Mouse (Mus musculus) CD4-positive, CD25-positive, alpha-beta regulatory T cell, adult 4 months (primary cell): ENCODE measurements around the gene Tmub2. TPM values are rescaled to one million over a fixed set of nuclear protein-coding genes. Genes with fewer than 3 reads are reported as not detected.
"Not testable (repeated sequence)": the region's sequence is repeated elsewhere in the genome, so short reads cannot be mapped to it uniquely, and the experiment has no call there.

Experiments used
- ATAC-seq: one replicate; pipeline ENCODE4 v1.8.0; 2017
- polyA plus RNA-seq, 2 experiments: library from polyadenylated mRNA; unstranded; fragments of 100-300 nt; shearing (Covaris generic); gene quantifications; one replicate each; pipeline ENCODE4 v1.2.1; 2017

Gene Tmub2
- polyA plus RNA-seq, 2 experiments from 2014 or later, result 64.7 to 80.5 TPM

GRCm38 (mm10) chr11:102280267-102280666 lies 4.5 kb upstream of the Tmub2 start:
- not testable (repeated sequence) for ATAC-seq

- no peak for ATAC-seq
Measured at GRCm38 (mm10) chr11:102283922-102284321, 809 bp upstream of the Tmub2 start.

- ATAC-seq, result peak; percentile 54
Measured at GRCm38 (mm10) chr11:102285095-102285834, 534 bp downstream of the Tmub2 start.

GRCm38 (mm10) chr11:102287485-102287884 lies 2.8 kb downstream of the Tmub2 start:
- no peak for ATAC-seq

GRCm38 (mm10) chr11:102288027-102288804 lies 3.5 kb downstream of the Tmub2 start:
- no peak for ATAC-seq

- no peak for ATAC-seq
Measured at GRCm38 (mm10) chr11:102288913-102289312, 4.2 kb downstream of the Tmub2 start.

- no peak for ATAC-seq
Measured at GRCm38 (mm10) chr11:102289511-102290100, 4.9 kb downstream of the Tmub2 start.

GRCm38 (mm10) chr11:102290141-102290540 lies 5.4 kb downstream of the Tmub2 start:
- ATAC-seq, result no peak

GRCm38 (mm10) chr11:102291051-102291535 lies 6.4 kb downstream of the Tmub2 start:
- ATAC-seq, result no peak

- no peak for ATAC-seq
Measured at GRCm38 (mm10) chr11:102293971-102294370, 9.2 kb downstream of the Tmub2 start.

- no peak for ATAC-seq
Measured at GRCm38 (mm10) chr11:102294416-102294815, 9.7 kb downstream of the Tmub2 start.

- ATAC-seq, result peak; percentile 50
Measured at GRCm38 (mm10) chr11:102294887-102295597, 10.3 kb downstream of the Tmub2 start.

- peak; percentile 18 for ATAC-seq
Measured at GRCm38 (mm10) chr11:102295598-102296471, 11.1 kb downstream of the Tmub2 start.

- peak; percentile 79 for ATAC-seq
Measured at GRCm38 (mm10) chr11:102296491-102297472, 12.1 kb downstream of the Tmub2 start, which contains the start of gene Atxn7l3. Gene Atxn7l3, minus strand, starts transcription at chr11:102296631.

- peak; percentile 42 for ATAC-seq
Measured at GRCm38 (mm10) chr11:102297577-102298556, 13.1 kb downstream of the Tmub2 start.

GRCm38 (mm10) chr11:102299839-102300238 lies 15.1 kb downstream of the Tmub2 start:
- no peak for ATAC-seq

GRCm38 (mm10) chr11:102304141-102304540 lies 19.4 kb downstream of the Tmub2 start:
- no peak for ATAC-seq

- ATAC-seq, result no peak
Measured at GRCm38 (mm10) chr11:102305359-102305758, 20.6 kb downstream of the Tmub2 start.

- no peak for ATAC-seq
Measured at GRCm38 (mm10) chr11:102308104-102308503, 23.4 kb downstream of the Tmub2 start.
